ENCODE assay signal across 1 mouse cellular context in genomic region chr4:130349666-130350065, GRCm38 (mm10).
TF ChIP-seq lines count a peak whose summit lies in the region.

No protein-coding gene starts in this region.

TF ChIP-seq in CH12.LX, 34 proteins besides CTCF, POLR2A, EP300 and RAD21 (continued from another document):
- TF ChIP-seq MYC (IDR thresholded peaks at IDR 0.05; ENCODE audit: low read depth, low read length) (no peak), MXI1 (IDR thresholded peaks at IDR 0.05; ENCODE audit: low read depth, low read length) (no peak), KAT2A (IDR thresholded peaks at IDR 0.05; ENCODE audit: insufficient replicate concordance, low read length) (no peak), ZKSCAN1 (IDR thresholded peaks at IDR 0.05; ENCODE audit: borderline replicate concordance, low read depth, low read length) (no peak), SIN3A (IDR thresholded peaks at IDR 0.05; ENCODE audit: low read length) (no peak)
